Mouse (Mus musculus) liver, postnatal 0 days (tissue): Measurements from ENCODE around the gene Astn2. TPM values are rescaled to one million over a fixed set of nuclear protein-coding genes. Genes with fewer than 3 reads are reported as not detected.

ENCODE experiments used
- ATAC-seq: fragments of 200-750 bp; cut with Nextera tagmentation; 2 replicates; pipeline ENCODE4 v1.8.0; 2017; ENCODE audit warnings: mild to moderate bottlenecking, moderate library complexity
- DNase-seq: peaks from one replicate; pipeline ENCODE4 v3.0.0-alpha.2; 2016
- H3K27ac ChIP-seq: fragments of 300-500 bp; sonication (generic); 2 replicates; pipeline ENCODE4 v1.5.1; 2014; ENCODE audit warnings: antibody characterized with exemption, moderate library complexity, mild to moderate bottlenecking, low read depth
- H3K27me3 ChIP-seq: fragments of 300-500 bp; sonication (generic); 2 replicates; pipeline ENCODE4 v1.6.1; 2014; ENCODE audit warnings: low read length, control low read depth, mixed read lengths; ENCODE audit not compliant: insufficient read depth
- H3K36me3 ChIP-seq: fragments of 300-500 bp; sonication (generic); replicated peaks from 2 replicates; pipeline ENCODE4 v1.6.1; 2014; ENCODE audit warnings: mild to moderate bottlenecking, control low read depth, low read length, moderate library complexity, mixed read lengths; ENCODE audit not compliant: insufficient read depth
- H3K4me1 ChIP-seq: fragments of 300-500 bp; sonication (generic); 2 replicates; pipeline ENCODE4 v1.6.1; 2014; ENCODE audit warnings: antibody characterized with exemption, mild to moderate bottlenecking, control low read depth; ENCODE audit not compliant: insufficient read depth
- H3K4me2 ChIP-seq: fragments of 300-500 bp; sonication (generic); 2 replicates; pipeline ENCODE4 v1.6.1; 2014; ENCODE audit warnings: low read depth, mild to moderate bottlenecking, low read length, moderate library complexity, mixed read lengths
- H3K4me3 ChIP-seq: fragments of 300-500 bp; sonication (generic); 2 replicates; pipeline ENCODE4 v1.5.1; 2014; ENCODE audit warnings: low read depth, low read length
- H3K9ac ChIP-seq: fragments of 300-500 bp; sonication (generic); replicated peaks from 2 replicates; pipeline ENCODE4 v1.6.1; 2014; ENCODE audit warnings: mild to moderate bottlenecking, moderate library complexity
- H3K9me3 ChIP-seq: fragments of 300-500 bp; sonication (generic); 2 replicates; pipeline ENCODE4 v1.6.1; 2016; ENCODE audit warnings: mild to moderate bottlenecking, control low read depth, low read length, mixed read lengths
- CTCF ChIP-seq: sonication (generic); IDR thresholded peaks from 2 replicates; pipeline ENCODE4 v1.5.1; 2016; ENCODE audit warnings: antibody characterized with exemption, low read depth
- EP300 ChIP-seq: IDR thresholded peaks from 2 replicates; pipeline ENCODE4 v1.6.1; 2016; ENCODE audit warnings: antibody characterized with exemption, low read depth, mild to moderate bottlenecking
- WGBS: fragments of 180-500 bp; shearing (Covaris S2); extraction: QIAGEN DNeasy Blood & Tissue Kit; methylation state at CpG from one replicate; pipeline ENCODE4 v1.1.7; 2014; ENCODE audit not compliant: insufficient replicate concordance; 5-methylcytosine and 5-hydroxymethylcytosine counted together
- polyA plus RNA-seq: library from polyadenylated mRNA; unstranded; fragments of >200 nt; fragmentation: Nextera tagmentation; extraction: Ambion mirVana; gene quantifications from 2 replicates; pipeline ENCODE4 v1.2.1, GENCODE M21; 2015

Gene Astn2
- 0.02 TPM in 1 of 2 replicates, not detected in the other for polyA plus RNA-seq

- Histone ChIP-seq H3K4me2 (peak within 1 kb of the TSS; percentile 68), H3K27ac (no peak within 1 kb of the TSS), H3K4me3 (peak within 1 kb of the TSS; percentile 40), H3K36me3 (no peaks in the 10 kb centered on the region), H3K9ac (no peak within 1 kb of the TSS), H3K9me3 (no peaks in the 10 kb centered on the region), H3K27me3 (peaks cover 35% of the 10 kb centered on the region), H3K4me1 (no peaks in the 10 kb centered on the region)
- 3% methylated on average over 19 of the region's 56 CpGs for WGBS
- no peak for TF ChIP-seq EP300
- no peak for TF ChIP-seq CTCF
- no peak for DNase-seq
- ATAC-seq = no peak
Measured at GRCm38 (mm10) chr4:66404201-66404711, at the start of gene Astn2. Gene Astn2 (minus strand): TSS chr4:66404611.

- no peaks in the 10 kb centered on the region for H3K36me3 ChIP-seq
- no peak for TF ChIP-seq CTCF
- TF ChIP-seq EP300 = no peak
- no peaks in the 10 kb centered on the region for H3K4me1 ChIP-seq
- no peak overlapping the region for H3K9ac ChIP-seq
- 37% methylated on average over 3 of the region's 3 CpGs for WGBS
- no peaks in the 10 kb centered on the region for H3K27me3 ChIP-seq
- H3K4me3 ChIP-seq = no peak overlapping the region
- no peaks in the 10 kb centered on the region for H3K9me3 ChIP-seq
- no peak overlapping the region for H3K4me2 ChIP-seq
- DNase-seq (no peak), ATAC-seq (no peak)
- H3K27ac ChIP-seq = no peak overlapping the region
Measured at GRCm38 (mm10) chr4:66450115-66450514, 45.7 kb upstream of the Astn2 start.

- no peaks in the 10 kb centered on the region for H3K27me3 ChIP-seq
- H3K4me2 ChIP-seq = no peak overlapping the region
- H3K36me3 ChIP-seq = no peaks in the 10 kb centered on the region
- H3K4me1 ChIP-seq = no peaks in the 10 kb centered on the region
- DNase-seq = no peak
- H3K9me3 ChIP-seq = no peaks in the 10 kb centered on the region
- TF ChIP-seq EP300 (no peak), CTCF (no peak)
- H3K27ac ChIP-seq = no peak overlapping the region
- no peak for ATAC-seq
- H3K4me3 ChIP-seq = no peak overlapping the region
- no peak overlapping the region for H3K9ac ChIP-seq
- 52% methylated on average over 1 of the region's 1 CpGs for WGBS
Measured at GRCm38 (mm10) chr4:66431256-66431655, 26.8 kb upstream of the Astn2 start.

- H3K27me3 ChIP-seq = no peaks in the 10 kb centered on the region
- no peaks in the 10 kb centered on the region for H3K4me1 ChIP-seq
- H3K4me3 ChIP-seq = no peak overlapping the region
- ATAC-seq (no peak), DNase-seq (no peak)
- H3K9ac ChIP-seq = no peak overlapping the region
- no peak for TF ChIP-seq CTCF
- no peak for TF ChIP-seq EP300
- 74% methylated on average over 4 of the region's 4 CpGs for WGBS
- H3K9me3 ChIP-seq = no peaks in the 10 kb centered on the region
- no peaks in the 10 kb centered on the region for H3K36me3 ChIP-seq
- H3K27ac ChIP-seq = no peak overlapping the region
- no peak overlapping the region for H3K4me2 ChIP-seq
Measured at GRCm38 (mm10) chr4:66425804-66426203, 21.4 kb upstream of the Astn2 start.

GRCm38 (mm10) chr4:66414778-66415177, 10.4 kb upstream of the Astn2 start:
- no peak overlapping the region for H3K4me3 ChIP-seq
- no peaks in the 10 kb centered on the region for H3K36me3 ChIP-seq
- TF ChIP-seq CTCF = no peak
- no peak for TF ChIP-seq EP300
- ATAC-seq (no peak), DNase-seq (no peak)
- no peaks in the 10 kb centered on the region for H3K9me3 ChIP-seq
- 60% methylated on average over 8 of the region's 8 CpGs for WGBS
- H3K4me1 ChIP-seq = no peaks in the 10 kb centered on the region
- H3K4me2 ChIP-seq = no peak overlapping the region
- H3K27me3 ChIP-seq = no peaks in the 10 kb centered on the region
- H3K27ac ChIP-seq = no peak overlapping the region
- H3K9ac ChIP-seq = no peak overlapping the region

GRCm38 (mm10) chr4:66405086-66405485, 675 bp upstream of the Astn2 start:
- TF ChIP-seq CTCF (no peak), EP300 (no peak)
- no peak overlapping the region for H3K4me3 ChIP-seq
- H3K36me3 ChIP-seq = no peaks in the 10 kb centered on the region
- H3K4me1 ChIP-seq = no peaks in the 10 kb centered on the region
- no peak overlapping the region for H3K9ac ChIP-seq
- DNase-seq (no peak), ATAC-seq (no peak)
- peaks cover 35% of the 10 kb centered on the region for H3K27me3 ChIP-seq
- H3K4me2 ChIP-seq = no peak overlapping the region
- H3K27ac ChIP-seq = no peak overlapping the region
- no peaks in the 10 kb centered on the region for H3K9me3 ChIP-seq
- WGBS = 14% methylated on average over 1 of the region's 1 CpGs

- Histone ChIP-seq H3K4me1 (no peaks in the 10 kb centered on the region), H3K27ac (no peak overlapping the region), H3K36me3 (no peaks in the 10 kb centered on the region), H3K27me3 (peaks cover 35% of the 10 kb centered on the region), H3K9me3 (no peaks in the 10 kb centered on the region), H3K4me3 (peak overlapping the region; percentile 40), H3K4me2 (peak overlapping the region; percentile 68), H3K9ac (no peak overlapping the region)
- TF ChIP-seq EP300 = no peak
- no peak for TF ChIP-seq CTCF
- DNase-seq = peak; percentile 14
- 2% methylated on average over 31 of the region's 51 CpGs for WGBS
- no peak for ATAC-seq
Measured at GRCm38 (mm10) chr4:66403708-66404200, 657 bp downstream of the Astn2 start.
